ENCODE assay signal across 14 mouse cellular contexts in the genomic region with DNA sequence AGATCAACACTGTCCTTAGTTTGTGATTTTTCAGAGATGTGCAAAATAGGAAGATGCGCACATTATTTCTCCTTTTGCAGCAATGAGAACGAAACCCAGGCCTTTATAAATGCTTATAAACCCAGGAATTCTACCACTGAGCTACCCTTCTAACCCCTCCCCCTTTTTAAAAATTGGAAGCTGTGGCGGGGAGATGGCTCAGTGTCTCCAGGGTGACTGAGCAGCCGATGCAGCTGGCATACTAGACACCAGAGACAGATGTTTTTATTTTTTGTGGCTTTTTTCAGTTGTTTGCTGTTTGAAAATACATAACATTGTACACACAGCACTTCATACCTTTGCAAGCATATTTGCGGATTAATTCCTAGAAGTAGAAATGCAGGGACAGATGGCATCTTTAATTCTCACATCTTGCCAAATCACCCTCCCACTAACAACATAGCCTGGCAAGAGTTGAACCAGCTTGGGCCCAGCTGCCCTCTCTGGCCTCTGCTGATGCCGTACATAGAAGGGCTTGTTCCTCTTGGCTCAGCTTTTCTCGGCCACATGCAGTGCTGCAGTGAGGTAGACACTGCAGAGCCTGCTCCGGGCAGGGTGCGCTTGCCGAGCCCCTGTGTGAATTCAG. TPM values are rescaled to one million over a fixed set of nuclear protein-coding genes. Genes with fewer than 3 reads are reported as not detected.
DNase-seq lines count a peak whose midpoint lies in the region; ATAC-seq lines count a peak whose summit lies in the region.
"Had no signal": no experiment of that assay in that cellular context is flagged by ENCODE, and none has a peak within 500 bp of the region (broad histone marks: within the 10 kb centered on the region; RNA-seq: fewer than 3 reads in every experiment).

No protein-coding gene starts in this region.

- H3K4me2 ChIP-seq in hindbrain, embryonic 14.5 days (replicated peaks) = no peak overlapping the region
- no peak overlapping the region for H3K4me2 ChIP-seq in hindbrain, embryonic 12.5 days (replicated peaks)
- H3K4me2 ChIP-seq in neural tube, embryonic 15.5 days = no peak overlapping the region
- no peak overlapping the region for H3K4me2 ChIP-seq in kidney, embryonic 14.5 days (replicated peaks; ENCODE audit: low read depth, low read length)
- H3K4me2 ChIP-seq: limb, embryonic 15.5 days had no signal

- 72% methylated on average over 10 of the region's 10 CpGs for WGBS in hindbrain, embryonic 14.5 days
- 85% methylated on average over 10 of the region's 10 CpGs for WGBS in hindbrain, embryonic 12.5 days
- 74% methylated on average over 10 of the region's 10 CpGs for WGBS in neural tube, embryonic 15.5 days
- WGBS in kidney, embryonic 14.5 days = 85% methylated on average over 10 of the region's 10 CpGs

- no peaks in the 10 kb centered on the region for H3K4me1 ChIP-seq in hindbrain, embryonic 14.5 days (replicated peaks; ENCODE audit: control insufficient read depth, insufficient read depth, low read length)
- no peaks in the 10 kb centered on the region for H3K4me1 ChIP-seq in hindbrain, embryonic 12.5 days
- 0 out of 2 replicates have a peak, but pooled peaks cover 6% of the 10 kb centered on the region for H3K4me1 ChIP-seq in neural tube, embryonic 15.5 days
- no peaks in the 10 kb centered on the region for H3K4me1 ChIP-seq in kidney, embryonic 14.5 days (ENCODE audit: control insufficient read depth, insufficient read depth, low read length)
- H3K4me1 ChIP-seq: limb, embryonic 15.5 days had no signal

- peak; percentile 25 for DNase-seq in hindbrain, embryonic 14.5 days (ENCODE audit: low spot score)
- peak; percentile 23 for DNase-seq in right cerebral cortex, adult 18-20 months
- no peak for DNase-seq in right cerebral cortex, postnatal 10 days (ENCODE audit: low spot score in 2 of 2)
- DNase-seq in fat pad, adult 2 months (ENCODE audit: extremely low read depth, low read depth, low spot score) = peak; percentile 79
- DNase-seq in thymus, postnatal 14 days = no peak
- DNase-seq: heart, postnatal 14 days; thymus, adult 2 months had no signal

- peaks cover 55% of the 10 kb centered on the region for H3K36me3 ChIP-seq in hindbrain, embryonic 14.5 days (replicated peaks; ENCODE audit: control insufficient read depth, insufficient read depth)
- peaks cover 48% of the 10 kb centered on the region for H3K36me3 ChIP-seq in hindbrain, embryonic 12.5 days
- peaks cover 46% of the 10 kb centered on the region for H3K36me3 ChIP-seq in neural tube, embryonic 15.5 days
- peaks cover 30% of the 10 kb centered on the region for H3K36me3 ChIP-seq in kidney, embryonic 14.5 days (ENCODE audit: control insufficient read depth, insufficient read depth, low read length)

- no peak overlapping the region for H3K27ac ChIP-seq in hindbrain, embryonic 14.5 days
- H3K27ac ChIP-seq in hindbrain, embryonic 12.5 days = no peak overlapping the region
- H3K27ac ChIP-seq in neural tube, embryonic 15.5 days (replicated peaks) = 0 out of 2 replicates have a peak overlapping the region, but pooled peaks have one; percentile 9
- H3K27ac ChIP-seq in kidney, embryonic 14.5 days (ENCODE audit: low read depth, low read length) = no peak overlapping the region
- H3K27ac ChIP-seq: limb, embryonic 15.5 days had no signal

- H3K4me3 ChIP-seq in hindbrain, embryonic 14.5 days (replicated peaks; ENCODE audit: low read length) = no peak overlapping the region
- no peak overlapping the region for H3K4me3 ChIP-seq in hindbrain, embryonic 12.5 days
- H3K4me3 ChIP-seq in neural tube, embryonic 15.5 days (replicated peaks) = no peak overlapping the region
- no peak overlapping the region for H3K4me3 ChIP-seq in kidney, embryonic 14.5 days (ENCODE audit: low read length)
- H3K4me3 ChIP-seq: limb, embryonic 15.5 days had no signal

- H3K9me3 ChIP-seq in hindbrain, embryonic 14.5 days (ENCODE audit: control insufficient read depth, low read length) = no peaks in the 10 kb centered on the region
- H3K9me3 ChIP-seq in hindbrain, embryonic 12.5 days (replicated peaks) = no peaks in the 10 kb centered on the region
- no peaks in the 10 kb centered on the region for H3K9me3 ChIP-seq in neural tube, embryonic 15.5 days (replicated peaks)
- H3K9me3 ChIP-seq in kidney, embryonic 14.5 days (ENCODE audit: control insufficient read depth, low read length) = no peaks in the 10 kb centered on the region
- H3K9me3 ChIP-seq: limb, embryonic 15.5 days had no signal

- ATAC-seq in hindbrain, embryonic 14.5 days (ENCODE audit: low FRiP score) = peak; percentile 37; the same call in 1 of the 2 replicates
- no peak for ATAC-seq in hindbrain, embryonic 12.5 days (ENCODE audit: low FRiP score)
- no peak; the same call in 1 of the 2 replicates for ATAC-seq in neural tube, embryonic 15.5 days (ENCODE audit: low FRiP score)
- no peak for ATAC-seq in kidney, embryonic 14.5 days (ENCODE audit: low FRiP score, low TSS enrichment)

- H3K27me3 ChIP-seq in hindbrain, embryonic 14.5 days (ENCODE audit: control insufficient read depth, insufficient read depth, low read length) = no peaks in the 10 kb centered on the region
- H3K27me3 ChIP-seq in hindbrain, embryonic 12.5 days = no peaks in the 10 kb centered on the region
- no peaks in the 10 kb centered on the region for H3K27me3 ChIP-seq in neural tube, embryonic 15.5 days (replicated peaks)
- no peaks in the 10 kb centered on the region for H3K27me3 ChIP-seq in kidney, embryonic 14.5 days (ENCODE audit: control insufficient read depth, insufficient read depth, low read length)
- H3K27me3 ChIP-seq: limb, embryonic 15.5 days had no signal

- H3K9ac ChIP-seq in hindbrain, embryonic 14.5 days = no peak overlapping the region
- no peak overlapping the region for H3K9ac ChIP-seq in hindbrain, embryonic 12.5 days
- no peak overlapping the region for H3K9ac ChIP-seq in neural tube, embryonic 15.5 days (replicated peaks)
- H3K9ac ChIP-seq in kidney, embryonic 14.5 days (ENCODE audit: low read depth, low read length) = no peak overlapping the region
- H3K9ac ChIP-seq: limb, embryonic 15.5 days had no signal

RNA-seq across cellular contexts. Expression of gene Ascc2, which starts 24.4 kb away (rescaled TPM):
- 19.5 and 20.2 TPM in 2 replicates for polyA plus RNA-seq in hindbrain, embryonic 14.5 days (2014; fragmentation: Nextera tagmentation; extraction: Ambion mirVana)
- polyA plus RNA-seq in hindbrain, embryonic 12.5 days (2016; fragmentation: Nextera tagmentation; extraction: Ambion mirVana) = 30.4 and 35.5 TPM in 2 replicates
- polyA plus RNA-seq in neural tube, embryonic 15.5 days (2015; fragmentation: Nextera tagmentation; extraction: Ambion mirVana) = 19.3 and 22.5 TPM in 2 replicates
- 20.9 and 36.2 TPM in 2 replicates for polyA plus RNA-seq in kidney, embryonic 14.5 days (2014; fragmentation: Nextera tagmentation; extraction: Ambion mirVana)

RNA-seq across cellular contexts. Expression of gene Gm11032, which starts 42.1 kb away (rescaled TPM):
- polyA plus RNA-seq in hindbrain, embryonic 14.5 days (2014; fragmentation: Nextera tagmentation; extraction: Ambion mirVana) = not detected in 2 replicates
- polyA plus RNA-seq in hindbrain, embryonic 12.5 days (2016; fragmentation: Nextera tagmentation; extraction: Ambion mirVana) = not detected in 2 replicates
- polyA plus RNA-seq in neural tube, embryonic 15.5 days (2015; fragmentation: Nextera tagmentation; extraction: Ambion mirVana) = not detected in 2 replicates
- not detected in 2 replicates for polyA plus RNA-seq in kidney, embryonic 14.5 days (2014; fragmentation: Nextera tagmentation; extraction: Ambion mirVana)
- polyA plus RNA-seq: adrenal gland, adult 2 months; kidney, embryonic 16.5 days; limb, embryonic 15.5 days; small intestine, adult 2 months; thymus, adult 2 months had no signal

RNA-seq across cellular contexts. Expression of gene Uqcr10, which starts 42.2 kb away (rescaled TPM):
- 603 and 721 TPM in 2 replicates for polyA plus RNA-seq in hindbrain, embryonic 14.5 days (2014; fragmentation: Nextera tagmentation; extraction: Ambion mirVana)
- 444 and 517 TPM in 2 replicates for polyA plus RNA-seq in hindbrain, embryonic 12.5 days (2016; fragmentation: Nextera tagmentation; extraction: Ambion mirVana)
- 722 and 793 TPM in 2 replicates for polyA plus RNA-seq in neural tube, embryonic 15.5 days (2015; fragmentation: Nextera tagmentation; extraction: Ambion mirVana)
- polyA plus RNA-seq in kidney, embryonic 14.5 days (2014; fragmentation: Nextera tagmentation; extraction: Ambion mirVana) = 800 and 1,083 TPM in 2 replicates

RNA-seq across cellular contexts. Expression of gene Zmat5, which starts 42.5 kb away (rescaled TPM):
- 57.3 and 58.3 TPM in 2 replicates for polyA plus RNA-seq in hindbrain, embryonic 14.5 days (2014; fragmentation: Nextera tagmentation; extraction: Ambion mirVana)
- polyA plus RNA-seq in hindbrain, embryonic 12.5 days (2016; fragmentation: Nextera tagmentation; extraction: Ambion mirVana) = 64.6 and 68.9 TPM in 2 replicates
- polyA plus RNA-seq in neural tube, embryonic 15.5 days (2015; fragmentation: Nextera tagmentation; extraction: Ambion mirVana) = 60.9 and 65.3 TPM in 2 replicates
- 59.8 and 77.4 TPM in 2 replicates for polyA plus RNA-seq in kidney, embryonic 14.5 days (2014; fragmentation: Nextera tagmentation; extraction: Ambion mirVana)

Comparison
In these comparisons a context has a peak if more than half of its experiments do, and no peak if none do; other contexts are left out.
1. DNase-seq: peak in hindbrain, embryonic 14.5 days (single experiment), right cerebral cortex, adult 18-20 months (single experiment) and fat pad, adult 2 months (single experiment); none in right cerebral cortex, postnatal 10 days (0 of 2) and thymus, postnatal 14 days (single experiment).